Mouse (Mus musculus) CH12.LX (cell line): Measurements from ENCODE around the gene Kri1. TPM values are rescaled to one million over a fixed set of nuclear protein-coding genes. Genes with fewer than 3 reads are reported as not detected.

ENCODE experiments used
- DNase-seq: peaks from one replicate; pipeline ENCODE4 v3.0.0-alpha.2; 2013; ENCODE audit errors: extremely low read depth
- H3K27ac ChIP-seq: 2 replicates; pipeline ENCODE4 v1.5.1; 2012; ENCODE audit warnings: low read depth, mild to moderate bottlenecking, control low read depth, moderate library complexity; ENCODE audit not compliant: insufficient read depth
- H3K27me3 ChIP-seq: replicated peaks from 2 replicates; pipeline ENCODE3; 2012; ENCODE audit warnings: inconsistent platforms
- H3K36me3 ChIP-seq, 2 experiments: replicated peaks in 1 of 2; 2 replicates each; pipeline versions ENCODE3 to v1.6.1; 2012; ENCODE audit warnings: inconsistent platforms in 1 of 2, low read length in 1 of 2, mild to moderate bottlenecking in 1 of 2, mixed read lengths in 1 of 2, moderate library complexity in 1 of 2; ENCODE audit not compliant: control insufficient read depth in 1 of 2, insufficient read depth in 1 of 2
- H3K4me1 ChIP-seq, 2 experiments: 2 replicates each; pipeline ENCODE4 v1.6.1; 2012; ENCODE audit warnings: inconsistent platforms in 1 of 2, moderate library complexity in 1 of 2; ENCODE audit not compliant: insufficient read depth in 2 of 2, control insufficient read depth in 1 of 2
- H3K4me2 ChIP-seq: 2 replicates; pipeline ENCODE4 v1.6.1; 2012; ENCODE audit warnings: low read depth, mild to moderate bottlenecking, control low read depth; ENCODE audit not compliant: poor library complexity, insufficient read depth, severe bottlenecking
- H3K4me3 ChIP-seq, 3 experiments: fragments of 150-350 bp in 1 of 3; sonication (generic) in 1 of 3; replicated peaks in 1 of 3; 2 replicates each; pipeline versions ENCODE3 to v1.5.1; 2011 to 2012; ENCODE audit warnings: low read depth in 2 of 3, low read length in 2 of 3, mild to moderate bottlenecking in 2 of 3, moderate library complexity in 2 of 3, control low read depth in 1 of 3, improper control_type of control experiment in 1 of 3, inconsistent platforms in 1 of 3, mixed read lengths in 1 of 3; ENCODE audit not compliant: poor library complexity in 1 of 3
- H3K79me2 ChIP-seq: replicated peaks from 2 replicates; pipeline ENCODE4 v1.6.1; 2012; ENCODE audit warnings: mild to moderate bottlenecking, moderate library complexity; ENCODE audit not compliant: control insufficient read depth, poor library complexity, insufficient read depth, severe bottlenecking; ENCODE audit errors: extremely low read depth
- H3K9ac ChIP-seq: 2 replicates; pipeline ENCODE4 v1.6.1; 2012; ENCODE audit warnings: low read depth, mild to moderate bottlenecking, control low read depth, moderate library complexity; ENCODE audit not compliant: insufficient read depth
- H3K9me3 ChIP-seq: replicated peaks from 2 replicates; pipeline ENCODE3; 2012; ENCODE audit warnings: low read length, inconsistent platforms, mixed read lengths
- BHLHE40 ChIP-seq: IDR thresholded peaks from 2 replicates; pipeline ENCODE4 v1.6.1; 2011; ENCODE audit warnings: mild to moderate bottlenecking, low read depth, low read length, improper control_type of control experiment
- CHD1 ChIP-seq: IDR thresholded peaks from 2 replicates; pipeline ENCODE4 v1.6.1; 2012; ENCODE audit warnings: low read depth, low read length, improper control_type of control experiment, inconsistent platforms
- CHD2 ChIP-seq: IDR thresholded peaks from 2 replicates; pipeline ENCODE4 v1.6.1; 2011; ENCODE audit warnings: low read length, improper control_type of control experiment
- CTCF ChIP-seq, 2 experiments: IDR thresholded peaks in 1 of 2; conservative IDR thresholded peaks in 1 of 2; 2 replicates each; pipeline ENCODE4 v1.5.1; 2011 to 2012; ENCODE audit warnings: low read depth in 2 of 2, low read length in 2 of 2, improper control_type of control experiment in 1 of 2, inconsistent platforms in 1 of 2, mild to moderate bottlenecking in 1 of 2, moderate library complexity in 1 of 2
- E2F4 ChIP-seq: IDR thresholded peaks from 2 replicates; pipeline ENCODE4 v1.6.1; 2011; ENCODE audit warnings: low read depth, low read length, improper control_type of control experiment; ENCODE audit not compliant: insufficient replicate concordance
- ELF1 ChIP-seq: IDR thresholded peaks from 2 replicates; pipeline ENCODE4 v1.6.1; 2014; ENCODE audit warnings: low read depth, mild to moderate bottlenecking, inconsistent platforms, low read length, improper control_type of control experiment
- EP300 ChIP-seq: IDR thresholded peaks from 2 replicates; pipeline ENCODE4 v1.6.1; 2011; ENCODE audit warnings: low read length, improper control_type of control experiment
- ETS1 ChIP-seq: conservative IDR thresholded peaks from 2 replicates; pipeline ENCODE4 v1.6.1; 2012; ENCODE audit warnings: low read depth, mild to moderate bottlenecking, inconsistent platforms, low read length, improper control_type of control experiment, moderate library complexity
- GABPA ChIP-seq: IDR thresholded peaks from 2 replicates; pipeline ENCODE4 v1.6.1; 2012; ENCODE audit warnings: low read depth, low read length, improper control_type of control experiment, inconsistent platforms; ENCODE audit not compliant: insufficient replicate concordance
- HCFC1 ChIP-seq: IDR thresholded peaks from 2 replicates; pipeline ENCODE4 v1.6.1; 2012; ENCODE audit warnings: low read depth, mild to moderate bottlenecking, inconsistent platforms, low read length, improper control_type of control experiment
- IRF4 ChIP-seq: IDR thresholded peaks from 2 replicates; pipeline ENCODE4 v1.6.1; 2014; ENCODE audit warnings: low read depth, mild to moderate bottlenecking, inconsistent platforms, low read length, improper control_type of control experiment
- JUN ChIP-seq: IDR thresholded peaks from 2 replicates; pipeline ENCODE4 v1.6.1; 2011; ENCODE audit warnings: low read depth, mild to moderate bottlenecking, low read length, improper control_type of control experiment, moderate library complexity; ENCODE audit not compliant: insufficient read depth
- JUND ChIP-seq: conservative IDR thresholded peaks from 2 replicates; pipeline ENCODE4 v1.6.1; 2011; ENCODE audit warnings: low read depth, low read length, improper control_type of control experiment
- KAT2A ChIP-seq: IDR thresholded peaks from 2 replicates; pipeline ENCODE4 v1.6.1; 2012; ENCODE audit warnings: low read length, improper control_type of control experiment, inconsistent platforms; ENCODE audit not compliant: insufficient replicate concordance
- MAFK ChIP-seq: IDR thresholded peaks from 2 replicates; pipeline ENCODE4 v1.6.1; 2011; ENCODE audit warnings: low read length, improper control_type of control experiment; ENCODE audit not compliant: insufficient replicate concordance
- MAX ChIP-seq: IDR thresholded peaks from 2 replicates; pipeline ENCODE4 v1.6.1; 2011; ENCODE audit warnings: low read length, improper control_type of control experiment
- MAZ ChIP-seq: IDR thresholded peaks from 2 replicates; pipeline ENCODE4 v1.6.1; 2012; ENCODE audit warnings: low read depth, mild to moderate bottlenecking, inconsistent platforms, low read length, improper control_type of control experiment, moderate library complexity
- MEF2A ChIP-seq: IDR thresholded peaks from 2 replicates; pipeline ENCODE4 v1.6.1; 2014; ENCODE audit warnings: low read depth, mild to moderate bottlenecking, inconsistent platforms, low read length, improper control_type of control experiment, borderline replicate concordance
- MXI1 ChIP-seq: IDR thresholded peaks from 2 replicates; pipeline ENCODE4 v1.6.1; 2011; ENCODE audit warnings: mild to moderate bottlenecking, low read depth, low read length, improper control_type of control experiment
- MYC ChIP-seq: IDR thresholded peaks from 2 replicates; pipeline ENCODE4 v1.6.1; 2011; ENCODE audit warnings: low read depth, mild to moderate bottlenecking, improper control_type of control experiment, low read length
- NELFE ChIP-seq: IDR thresholded peaks from 2 replicates; pipeline ENCODE4 v1.6.1; 2011; ENCODE audit warnings: low read depth, low read length, improper control_type of control experiment
- NRF1 ChIP-seq: IDR thresholded peaks from 2 replicates; pipeline ENCODE4 v1.6.1; 2014; ENCODE audit warnings: low read depth, mild to moderate bottlenecking, inconsistent platforms, low read length, improper control_type of control experiment, moderate library complexity
- PAX5 ChIP-seq: IDR thresholded peaks from 2 replicates; pipeline ENCODE4 v1.6.1; 2012; ENCODE audit warnings: low read length, inconsistent platforms, mixed read lengths
- POLR2A ChIP-seq: IDR thresholded peaks from 2 replicates; pipeline ENCODE4 v1.6.1; 2011; ENCODE audit warnings: low read depth, mild to moderate bottlenecking, improper control_type of control experiment, low read length
- POLR2AphosphoS2 ChIP-seq: IDR thresholded peaks from 2 replicates; pipeline ENCODE4 v1.6.1; 2011; ENCODE audit warnings: low read depth, low read length, improper control_type of control experiment
- RAD21 ChIP-seq: IDR thresholded peaks from 2 replicates; pipeline ENCODE4 v1.6.1; 2011; ENCODE audit warnings: low read depth, mild to moderate bottlenecking, low read length, improper control_type of control experiment, moderate library complexity
- RCOR1 ChIP-seq: conservative IDR thresholded peaks from 2 replicates; pipeline ENCODE4 v1.6.1; 2012; ENCODE audit warnings: low read depth, mild to moderate bottlenecking, inconsistent platforms, low read length, improper control_type of control experiment
- SIN3A ChIP-seq: IDR thresholded peaks from 2 replicates; pipeline ENCODE4 v1.6.1; 2012; ENCODE audit warnings: low read length, improper control_type of control experiment, inconsistent platforms
- SMC3 ChIP-seq: IDR thresholded peaks from 2 replicates; pipeline ENCODE4 v1.6.1; 2011; ENCODE audit warnings: low read depth, low read length, improper control_type of control experiment
- TBP ChIP-seq: conservative IDR thresholded peaks from 2 replicates; pipeline ENCODE4 v1.6.1; 2011; ENCODE audit warnings: low read depth, low read length, improper control_type of control experiment
- TCF12 ChIP-seq: IDR thresholded peaks from 2 replicates; pipeline ENCODE4 v1.6.1; 2014; ENCODE audit warnings: low read depth, mild to moderate bottlenecking, inconsistent platforms, low read length, improper control_type of control experiment
- UBTF ChIP-seq: IDR thresholded peaks from 2 replicates; pipeline ENCODE4 v1.6.1; 2012; ENCODE audit warnings: low read depth, mild to moderate bottlenecking, inconsistent platforms, low read length, improper control_type of control experiment, moderate library complexity
- USF1 ChIP-seq: IDR thresholded peaks from 2 replicates; pipeline ENCODE4 v1.6.1; 2014; ENCODE audit warnings: low read depth, mild to moderate bottlenecking, inconsistent platforms, low read length, improper control_type of control experiment
- USF2 ChIP-seq: conservative IDR thresholded peaks from 2 replicates; pipeline ENCODE4 v1.6.1; 2011; ENCODE audit warnings: low read depth, low read length, improper control_type of control experiment
- ZC3H11A ChIP-seq: IDR thresholded peaks from 2 replicates; pipeline ENCODE4 v1.6.1; 2012; ENCODE audit warnings: low read depth, mild to moderate bottlenecking, inconsistent platforms, low read length, improper control_type of control experiment
- ZKSCAN1 ChIP-seq: IDR thresholded peaks from 2 replicates; pipeline ENCODE4 v1.6.1; 2012; ENCODE audit warnings: low read depth, inconsistent platforms, low read length, improper control_type of control experiment, borderline replicate concordance
- ZMIZ1 ChIP-seq: IDR thresholded peaks from 2 replicates; pipeline ENCODE4 v1.6.1; 2012; ENCODE audit warnings: low read depth, mild to moderate bottlenecking, inconsistent platforms, low read length, improper control_type of control experiment
- ZNF384 ChIP-seq: IDR thresholded peaks from 2 replicates; pipeline ENCODE4 v1.6.1; 2012; ENCODE audit warnings: low read depth, low read length, improper control_type of control experiment, inconsistent platforms
- dilution Hi-C: fragments of 300-500 bp; cut with MboI; formaldehyde crosslinking; loops from 2 replicates; pipeline ENCODE4 v1.14.3; 2020; ENCODE audit warnings: low sequenced_read_pairs; ENCODE audit not compliant: extremely low pct_unique_long_range_greater_than_20kb, extremely low pct_ligation_motif_present
- in situ Hi-C: fragments of 300-500 bp; cut with MboI; formaldehyde crosslinking; loops from 3 replicates; pipeline ENCODE4 v1.14.3; 2019; ENCODE audit warnings: low sequenced_read_pairs, low pct_ligation_motif_present, low pct_unique_long_range_greater_than_20kb, mixed read lengths
- polyA plus RNA-seq: library from polyadenylated mRNA; unstranded; fragments of >175 nt; gene quantifications from 2 replicates; pipeline ENCODE4 v1.2.1, GENCODE M21; 2012; ENCODE audit warnings: low read depth; ENCODE audit not compliant: insufficient read length
- total RNA-seq, 2 experiments: library from RNA; depleted of rRNA; stranded (reverse); fragments of 300-350 nt in 1 of 2; fragments of >200 nt in 1 of 2; gene quantifications; 2 replicates each; pipeline ENCODE4 v1.2.3; 2012 to 2014

The Kri1 gene
- total and polyA plus RNA-seq, 3 experiments = 28.8 to 57.1 (median 55.5) TPM

- H3K79me2 ChIP-seq = peaks cover 17% of the 10 kb centered on the region
- dilution Hi-C loops (no loop called here), in situ Hi-C loops (no loop called here)
- DNase-seq = peak; percentile 100
- H3K27me3 ChIP-seq = peaks cover 6% of the 10 kb centered on the region
- peak within 1 kb of the TSS; percentile 53 for H3K9ac ChIP-seq
- H3K27ac ChIP-seq = peak within 1 kb of the TSS; percentile 39
- H3K9me3 ChIP-seq = no peaks in the 10 kb centered on the region
- peak within 1 kb of the TSS; percentile 88 for H3K4me2 ChIP-seq
- TF ChIP-seq USF2 (no peak), RCOR1 (peak; percentile 88), CHD2 (peak; percentile 97), NELFE (peak; percentile 83), SMC3 (peak; percentile 35), TCF12 (peak; percentile 63), POLR2AphosphoS2 (no peak), RAD21 (peak; percentile 49), ZKSCAN1 (no peak), MAX (no peak), E2F4 (peak; percentile 95), USF1 (no peak), SIN3A (peak; percentile 92), ZC3H11A (no peak), JUND (peak; percentile 92), PAX5 (no peak), MAZ (peak; percentile 85), ZNF384 (peak; percentile 72), MAFK (peak; percentile 27; the same call in 1 of the 2 replicates), MXI1 (0 out of 2 replicates have a peak, but pooled peaks have one; percentile 32), ELF1 (peak; percentile 78), POLR2A (peak; percentile 50), JUN (peak; percentile 89), BHLHE40 (peak; percentile 53), ZMIZ1 (no peak; the same call in 1 of the 2 replicates), GABPA (no peak), CTCF (conservative IDR thresholded peaks at IDR 0.05 in 1 of 2, IDR thresholded peaks at IDR 0.05 in 1 of 2; ENCODE audit: low read depth in 2 of 2, low read length in 2 of 2) (peak in 1 of 2 experiments; percentile 55; a peak in 2 of 4 replicates), UBTF (no peak), EP300 (peak; percentile 83), CHD1 (no peak), MEF2A (0 out of 2 replicates have a peak, but pooled peaks have one; percentile 59), KAT2A (no peak), TBP (0 out of 2 replicates have a peak, but pooled peaks have one; percentile 58), ETS1 (peak; percentile 87), NRF1 (peak; percentile 68), IRF4 (peak; percentile 69; the same call in 1 of the 2 replicates), MYC (peak; percentile 73; the same call in 1 of the 2 replicates), HCFC1 (peak; percentile 66)
- peaks cover 9 to 32% of the 10 kb centered on the region in 2 experiments for H3K4me1 ChIP-seq
- H3K4me3 ChIP-seq = peak within 1 kb of the TSS; percentile 68 to 82 (median 74)
- H3K36me3 ChIP-seq = peaks cover 0 to 5% of the 10 kb centered on the region in 2 experiments
Measured at GRCm38 (mm10) chr9:21291022-21291787, 3.4 kb upstream of the Kri1 start, which contains the start of gene Cdkn2d. Gene Cdkn2d (minus strand): TSS chr9:21291407.
